Mouse (Mus musculus): Measurements from ENCODE around the gene Tnr. TPM values are rescaled to one million over a fixed set of nuclear protein-coding genes. Genes with fewer than 3 reads are reported as not detected.

The Tnr gene
- polyA plus RNA-seq, 1 experiment from 2014 or later, result not detected

GRCm38 (mm10) chr1:159532841-159533569, 9.4 kb downstream of the Tnr start:
- Histone ChIP-seq H3K4me1 (ENCODE audit: insufficient read depth) (no peaks in the 10 kb centered on the region), H3K9me3 (ENCODE audit: low read length) (no peaks in the 10 kb centered on the region), H3K9ac (replicated peaks) (no peak overlapping the region), H3K4me2 (ENCODE audit: low read depth, low read length) (no peak overlapping the region), H3K27ac (ENCODE audit: low read depth) (no peak overlapping the region), H3K4me3 (ENCODE audit: low read depth, low read length) (no peak overlapping the region), H3K27me3 (ENCODE audit: insufficient read depth, low read length) (no peaks in the 10 kb centered on the region), H3K36me3 (replicated peaks; ENCODE audit: insufficient read depth, low read length) (no peaks in the 10 kb centered on the region)
- ATAC-seq, result no peak
- TF ChIP-seq EP300 (IDR thresholded peaks at IDR 0.05; ENCODE audit: low read depth) (no peak), CTCF (IDR thresholded peaks at IDR 0.05; ENCODE audit: low read depth) (no peak)
- WGBS (ENCODE audit: insufficient replicate concordance), result 36% methylated on average over 4 of the region's 4 CpGs
- DNase-seq, result no peak

DNA sequence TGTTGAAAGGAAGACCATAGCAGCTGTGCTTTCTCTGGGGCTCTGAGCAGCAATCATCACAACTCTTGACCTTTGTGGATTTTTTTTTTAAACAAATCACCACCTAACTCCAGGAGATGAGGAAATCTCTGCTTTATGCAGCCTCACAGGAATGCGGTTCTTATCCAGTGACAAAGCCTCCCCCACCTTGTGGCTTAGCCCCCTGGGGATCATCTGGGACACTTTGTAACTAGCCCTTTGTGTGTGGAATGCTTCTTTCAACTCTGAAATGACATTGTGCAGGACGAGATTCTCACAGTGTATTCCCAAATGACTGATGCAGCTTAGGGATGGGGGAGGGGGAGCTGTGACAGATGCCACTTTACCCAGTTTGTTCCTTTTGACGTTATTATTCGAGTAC, 12.0 kb downstream of the Tnr start:
- H3K4me1 ChIP-seq (ENCODE audit: insufficient read depth), result no peaks in the 10 kb centered on the region
- H3K36me3 ChIP-seq (replicated peaks; ENCODE audit: insufficient read depth, low read length), result no peaks in the 10 kb centered on the region
- no peak overlapping the region for H3K27ac ChIP-seq (ENCODE audit: low read depth)
- no peak overlapping the region for H3K4me3 ChIP-seq (ENCODE audit: low read depth, low read length)
- TF ChIP-seq CTCF (IDR thresholded peaks at IDR 0.05; ENCODE audit: low read depth) (no peak), EP300 (IDR thresholded peaks at IDR 0.05; ENCODE audit: low read depth) (no peak)
- no peak for ATAC-seq
- no peaks in the 10 kb centered on the region for H3K27me3 ChIP-seq (ENCODE audit: insufficient read depth, low read length)
- H3K9ac ChIP-seq (replicated peaks), result no peak overlapping the region
- WGBS (ENCODE audit: insufficient replicate concordance), result 21% methylated on average over 4 of the region's 4 CpGs
- no peak for DNase-seq
- H3K9me3 ChIP-seq (ENCODE audit: low read length), result no peaks in the 10 kb centered on the region
- H3K4me2 ChIP-seq (ENCODE audit: low read depth, low read length), result no peak overlapping the region

GRCm38 (mm10) chr1:159537541-159537940, 14.0 kb downstream of the Tnr start:
- DNase-seq, result no peak
- Histone ChIP-seq H3K4me3 (ENCODE audit: low read depth, low read length) (no peak overlapping the region), H3K4me1 (ENCODE audit: insufficient read depth) (no peaks in the 10 kb centered on the region), H3K27me3 (ENCODE audit: insufficient read depth, low read length) (no peaks in the 10 kb centered on the region), H3K9me3 (ENCODE audit: low read length) (no peaks in the 10 kb centered on the region), H3K4me2 (ENCODE audit: low read depth, low read length) (no peak overlapping the region), H3K36me3 (replicated peaks; ENCODE audit: insufficient read depth, low read length) (no peaks in the 10 kb centered on the region), H3K9ac (replicated peaks) (no peak overlapping the region), H3K27ac (ENCODE audit: low read depth) (no peak overlapping the region)
- no peak for TF ChIP-seq CTCF (IDR thresholded peaks at IDR 0.05; ENCODE audit: low read depth)
- no peak for TF ChIP-seq EP300 (IDR thresholded peaks at IDR 0.05; ENCODE audit: low read depth)
- no peak for ATAC-seq

- H3K36me3 ChIP-seq (replicated peaks; ENCODE audit: insufficient read depth, low read length), result no peaks in the 10 kb centered on the region
- H3K4me2 ChIP-seq (ENCODE audit: low read depth, low read length), result no peak overlapping the region
- H3K27me3 ChIP-seq (ENCODE audit: insufficient read depth, low read length), result no peaks in the 10 kb centered on the region
- H3K9ac ChIP-seq (replicated peaks), result no peak overlapping the region
- no peak overlapping the region for H3K4me3 ChIP-seq (ENCODE audit: low read depth, low read length)
- TF ChIP-seq EP300 (IDR thresholded peaks at IDR 0.05; ENCODE audit: low read depth) (no peak), CTCF (IDR thresholded peaks at IDR 0.05; ENCODE audit: low read depth) (no peak)
- H3K4me1 ChIP-seq (ENCODE audit: insufficient read depth), result no peaks in the 10 kb centered on the region
- no peaks in the 10 kb centered on the region for H3K9me3 ChIP-seq (ENCODE audit: low read length)
- ATAC-seq (no peak), DNase-seq (no peak)
- no peak overlapping the region for H3K27ac ChIP-seq (ENCODE audit: low read depth)
- WGBS (ENCODE audit: insufficient replicate concordance), result 51% methylated on average over 7 of the region's 7 CpGs
Measured at GRCm38 (mm10) chr1:159538076-159538475, 14.5 kb downstream of the Tnr start.

- no peak overlapping the region for H3K4me2 ChIP-seq (ENCODE audit: low read depth, low read length)
- no peak overlapping the region for H3K27ac ChIP-seq (ENCODE audit: low read depth)
- DNase-seq, result no peak
- H3K36me3 ChIP-seq (replicated peaks; ENCODE audit: insufficient read depth, low read length), result no peaks in the 10 kb centered on the region
- no peaks in the 10 kb centered on the region for H3K27me3 ChIP-seq (ENCODE audit: insufficient read depth, low read length)
- TF ChIP-seq CTCF (IDR thresholded peaks at IDR 0.05; ENCODE audit: low read depth) (no peak), EP300 (IDR thresholded peaks at IDR 0.05; ENCODE audit: low read depth) (no peak)
- ATAC-seq, result no peak
- no peak overlapping the region for H3K4me3 ChIP-seq (ENCODE audit: low read depth, low read length)
- no peaks in the 10 kb centered on the region for H3K9me3 ChIP-seq (ENCODE audit: low read length)
- H3K4me1 ChIP-seq (ENCODE audit: insufficient read depth), result no peaks in the 10 kb centered on the region
- 65% methylated on average over 9 of the region's 9 CpGs for WGBS (ENCODE audit: insufficient replicate concordance)
- H3K9ac ChIP-seq (replicated peaks), result no peak overlapping the region
Measured at GRCm38 (mm10) chr1:159545470-159546145, 22.0 kb downstream of the Tnr start.

- ATAC-seq, result no peak
- H3K36me3 ChIP-seq (replicated peaks; ENCODE audit: insufficient read depth, low read length), result no peaks in the 10 kb centered on the region
- no peak overlapping the region for H3K27ac ChIP-seq (ENCODE audit: low read depth)
- WGBS (ENCODE audit: insufficient replicate concordance), result 47% methylated on average over 10 of the region's 10 CpGs
- TF ChIP-seq EP300 (IDR thresholded peaks at IDR 0.05; ENCODE audit: low read depth) (no peak), CTCF (IDR thresholded peaks at IDR 0.05; ENCODE audit: low read depth) (no peak)
- H3K27me3 ChIP-seq (ENCODE audit: insufficient read depth, low read length), result no peaks in the 10 kb centered on the region
- no peak overlapping the region for H3K4me3 ChIP-seq (ENCODE audit: low read depth, low read length)
- no peak overlapping the region for H3K4me2 ChIP-seq (ENCODE audit: low read depth, low read length)
- no peaks in the 10 kb centered on the region for H3K4me1 ChIP-seq (ENCODE audit: insufficient read depth)
- H3K9me3 ChIP-seq (ENCODE audit: low read length), result no peaks in the 10 kb centered on the region
- DNase-seq, result no peak
- no peak overlapping the region for H3K9ac ChIP-seq (replicated peaks)
Measured at GRCm38 (mm10) chr1:159551036-159551435, 27.5 kb downstream of the Tnr start.
